Mouse (Mus musculus): Measurements from ENCODE around the gene Phf21b. TPM values are rescaled to one million over a fixed set of nuclear protein-coding genes. Genes with fewer than 3 reads are reported as not detected.
"Not testable (repeated sequence)": the region's sequence is repeated elsewhere in the genome, so short reads cannot be mapped to it uniquely, and the experiment has no call there.

Phf21b gene
- total RNA-seq (2021), result 10 to 100 TPM; 14.2 to 16.9 TPM

DNA sequence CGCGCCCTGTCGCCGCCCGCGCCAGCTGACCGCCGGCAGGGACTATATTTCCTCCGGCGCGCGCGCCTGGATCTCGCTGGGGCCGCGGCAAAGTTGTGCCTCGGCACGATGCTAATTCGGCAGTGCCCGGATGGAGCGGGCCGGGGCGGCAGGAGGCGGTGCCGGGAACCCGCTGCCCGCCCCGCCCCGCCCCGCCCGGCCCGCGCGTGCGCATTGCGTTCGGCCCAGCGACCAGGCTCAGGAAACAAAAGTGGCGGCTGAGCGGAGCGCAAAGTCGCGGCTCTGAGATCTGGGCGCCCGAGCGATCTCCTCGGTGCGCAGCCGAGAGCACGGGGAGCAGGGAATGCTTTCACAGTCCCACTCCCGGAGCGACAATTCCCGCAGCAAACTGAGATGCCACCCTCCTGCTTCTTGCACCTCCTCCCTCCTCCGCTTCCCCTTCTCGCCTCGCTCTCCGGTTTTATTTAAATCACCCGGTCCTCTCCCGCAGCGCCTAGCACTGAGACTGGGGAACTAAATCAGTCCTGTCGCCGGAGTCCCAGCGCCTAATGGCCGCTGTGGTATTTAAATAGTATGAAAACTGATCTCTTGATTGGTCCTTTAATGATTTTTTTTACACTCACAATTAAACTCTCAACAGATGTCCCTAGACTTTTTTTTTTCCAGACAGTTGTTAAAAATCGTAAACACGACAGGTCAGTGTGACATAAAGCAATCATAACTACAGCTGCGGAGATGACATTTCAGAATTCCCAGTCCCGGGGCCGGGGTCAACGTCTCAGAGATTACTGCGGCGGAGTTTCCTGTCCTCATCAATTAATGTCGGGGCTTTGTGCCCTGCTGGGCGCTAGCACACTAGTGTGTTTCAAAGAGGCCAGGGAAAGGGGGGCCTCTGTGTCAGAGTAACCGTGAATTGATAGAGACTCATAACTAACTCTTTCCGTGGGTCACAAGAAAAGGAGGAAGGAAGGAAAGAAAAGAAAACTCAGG is at the start of gene Phf21b:
TSS of gene Phf21b (minus strand) at position 44 of the 990 bp plus-strand sequence.
- intact Hi-C loops (cut with DNase I), result loop anchor here (1.0 to 2.0 kb wide), 2 partner anchors 16 to 67 kb away; partner anchors contain the start of gene Nup50
- peak; percentile 89 to 90 for DNase-seq (ENCODE audit: low spot score in 2 of 2)

DNA sequence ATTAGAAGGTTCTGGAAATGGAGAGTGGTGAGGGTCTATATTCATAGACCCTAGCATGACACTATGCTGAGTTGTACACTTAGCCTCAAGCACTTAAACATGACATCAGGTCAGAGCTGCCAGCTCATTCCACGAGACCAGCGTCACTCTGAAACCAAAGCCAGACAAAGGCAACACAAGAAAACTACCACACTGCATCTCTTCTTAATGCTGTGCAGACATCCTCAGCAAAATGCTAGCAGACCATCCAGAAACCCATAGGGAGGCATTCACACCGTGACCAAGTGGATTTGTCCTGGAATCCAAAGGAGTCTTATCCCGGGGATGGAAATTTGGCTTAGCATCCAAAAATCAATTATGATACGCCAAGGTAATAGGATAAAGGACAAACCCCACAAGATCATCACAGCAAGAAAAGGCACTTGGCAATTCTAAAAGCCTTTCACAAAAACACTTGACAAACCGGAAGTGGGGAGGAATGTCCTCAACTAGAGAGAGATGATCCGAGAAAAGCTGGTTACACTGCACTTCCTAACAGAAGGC is 48.1 kb upstream of the Phf21b start:
- DNase-seq (ENCODE audit: low spot score in 2 of 2), result no peak
- intact Hi-C loops (cut with DNase I), result no loop called here

DNA sequence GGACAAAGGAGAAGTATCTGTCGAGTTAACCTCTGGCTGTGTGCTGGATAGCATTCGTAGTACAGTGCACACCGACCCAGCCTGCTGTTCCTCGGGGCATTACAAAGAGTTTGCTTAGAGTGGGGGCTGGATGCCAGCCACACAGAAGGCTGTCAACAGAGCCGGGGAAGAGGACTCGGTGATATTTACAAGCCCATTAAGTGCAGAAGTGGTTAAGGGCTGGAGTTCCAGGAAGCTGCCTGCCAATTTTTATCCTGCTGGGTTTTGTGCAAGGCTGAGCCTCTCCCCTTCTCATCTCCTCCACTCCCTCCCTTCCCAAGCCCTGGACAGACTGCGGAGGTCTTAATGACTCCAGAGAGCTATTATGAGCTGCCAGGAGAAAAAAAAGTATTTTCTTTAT is 42.2 kb upstream of the Phf21b start:
- intact Hi-C loops (cut with DNase I), result loop anchor here (10.0 kb wide), 1 partner anchor 223 kb away; no protein-coding TSS in a partner anchor
- no peak for DNase-seq (ENCODE audit: low spot score in 2 of 2)

DNA sequence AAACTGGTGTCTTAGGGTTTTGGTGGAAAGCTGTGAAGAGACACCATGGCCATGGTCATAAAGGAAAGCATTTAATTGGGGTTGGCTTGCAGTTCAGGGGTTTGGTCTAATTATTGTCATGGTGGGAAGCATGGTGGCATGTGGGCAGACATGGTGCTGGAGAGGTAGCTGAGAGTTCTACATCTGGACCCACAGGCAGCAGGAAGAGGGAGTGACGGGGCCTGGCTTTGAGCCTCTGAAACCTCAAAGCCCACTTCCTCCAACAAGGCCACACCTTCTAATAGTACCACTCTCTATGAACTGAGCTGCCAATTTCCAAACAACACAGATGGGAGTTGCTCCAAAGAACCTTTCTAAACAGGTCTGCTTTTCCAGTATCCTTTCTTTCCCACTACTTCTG is 40.8 kb upstream of the Phf21b start:
- no peak for DNase-seq (ENCODE audit: low spot score in 2 of 2)
- intact Hi-C loops (cut with DNase I), result loop anchor here (10.0 kb wide), 1 partner anchor 222 kb away; no protein-coding TSS in a partner anchor

DNA sequence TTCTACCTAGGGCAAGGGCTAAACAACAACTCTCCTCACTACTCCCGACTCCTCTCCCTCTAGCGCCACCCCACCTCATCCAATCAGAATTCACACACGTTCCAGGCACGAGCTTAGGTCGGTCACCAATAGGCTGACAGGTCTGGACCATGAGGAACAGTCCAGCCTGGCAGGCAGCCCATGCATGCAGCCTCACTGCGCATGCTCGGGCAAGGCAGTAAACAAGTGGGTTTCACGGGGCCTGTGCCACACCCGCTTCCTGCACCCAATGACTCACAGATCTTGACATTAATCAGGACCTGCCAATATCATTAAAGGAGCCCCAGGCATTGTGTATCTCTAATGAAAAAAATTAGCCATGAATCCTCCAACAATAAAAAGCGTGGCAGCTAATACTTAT is 40.4 kb upstream of the Phf21b start:
- DNase-seq (ENCODE audit: low spot score in 2 of 2), result not testable (repeated sequence)
- intact Hi-C loops (cut with DNase I), result loop anchor here (10.0 kb wide), 1 partner anchor 221 kb away; no protein-coding TSS in a partner anchor

DNA sequence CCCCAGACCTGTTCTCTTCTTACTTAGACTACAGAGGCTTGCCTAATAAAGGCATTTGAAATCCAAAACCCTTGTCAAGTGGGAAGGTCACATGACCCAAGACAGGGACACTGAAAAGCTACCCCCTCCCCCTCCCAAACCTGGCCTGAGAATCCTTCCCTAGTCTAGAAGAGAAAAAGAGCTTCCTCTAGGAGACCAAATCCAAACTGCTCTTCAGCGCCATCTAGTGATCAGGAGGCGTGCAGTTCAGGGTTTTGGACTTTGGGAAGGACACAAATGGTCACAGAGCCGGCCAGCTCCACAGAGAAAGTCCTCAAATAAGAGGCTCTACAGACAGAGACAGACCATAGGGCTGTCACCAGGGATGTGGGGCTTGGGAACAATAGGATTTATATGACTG is 35.8 kb upstream of the Phf21b start:
- intact Hi-C loops (cut with DNase I), result loop anchor here (2.0 to 10.0 kb wide), 3 partner anchors 89 to 217 kb away; no protein-coding TSS in a partner anchor
- DNase-seq (ENCODE audit: low spot score in 2 of 2), result peak; percentile 78

DNA sequence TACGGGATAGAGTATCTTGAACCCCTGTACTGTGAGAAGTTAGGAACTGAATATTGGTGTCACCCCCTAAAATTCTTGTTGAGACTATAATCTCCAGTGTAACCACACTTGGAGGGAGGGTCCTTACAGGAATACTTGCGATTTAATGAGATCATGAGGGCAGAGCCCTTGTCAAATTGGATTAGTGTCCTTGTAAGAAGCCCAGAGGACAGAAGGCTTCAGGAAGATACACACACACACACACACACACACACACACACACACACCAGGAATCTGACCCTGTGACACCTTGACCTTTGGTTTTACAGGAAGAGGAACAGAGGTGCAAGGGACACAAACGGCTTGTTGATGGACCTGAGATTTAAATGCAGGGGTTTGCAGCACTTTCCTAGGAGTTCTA is 35.4 kb upstream of the Phf21b start:
- DNase-seq (ENCODE audit: low spot score in 2 of 2), result no peak
- intact Hi-C loops (cut with DNase I), result loop anchor here (5.0 to 10.0 kb wide), 2 partner anchors 134 to 216 kb away; no protein-coding TSS in a partner anchor

DNA sequence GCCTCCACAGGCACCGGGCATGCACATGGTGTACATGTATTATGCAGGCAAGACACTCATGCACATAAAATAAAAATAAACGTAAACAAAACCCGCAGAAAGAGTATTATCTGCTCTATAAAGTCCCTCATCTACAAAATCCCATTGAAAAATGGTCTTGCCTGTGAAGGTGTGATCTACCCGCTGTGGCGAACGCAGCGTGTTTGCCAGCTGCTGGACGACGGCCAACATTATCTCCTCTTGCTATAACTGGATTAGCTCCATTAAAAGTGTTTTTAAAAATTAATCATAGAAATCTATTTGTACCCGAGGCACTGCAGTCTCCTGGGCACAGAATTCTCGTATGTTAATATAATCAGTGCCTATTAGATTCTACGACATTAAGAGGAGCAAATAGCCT is 32.2 kb upstream of the Phf21b start:
- intact Hi-C loops (cut with DNase I), result no loop called here
- DNase-seq (ENCODE audit: low spot score in 2 of 2), result no peak

DNA sequence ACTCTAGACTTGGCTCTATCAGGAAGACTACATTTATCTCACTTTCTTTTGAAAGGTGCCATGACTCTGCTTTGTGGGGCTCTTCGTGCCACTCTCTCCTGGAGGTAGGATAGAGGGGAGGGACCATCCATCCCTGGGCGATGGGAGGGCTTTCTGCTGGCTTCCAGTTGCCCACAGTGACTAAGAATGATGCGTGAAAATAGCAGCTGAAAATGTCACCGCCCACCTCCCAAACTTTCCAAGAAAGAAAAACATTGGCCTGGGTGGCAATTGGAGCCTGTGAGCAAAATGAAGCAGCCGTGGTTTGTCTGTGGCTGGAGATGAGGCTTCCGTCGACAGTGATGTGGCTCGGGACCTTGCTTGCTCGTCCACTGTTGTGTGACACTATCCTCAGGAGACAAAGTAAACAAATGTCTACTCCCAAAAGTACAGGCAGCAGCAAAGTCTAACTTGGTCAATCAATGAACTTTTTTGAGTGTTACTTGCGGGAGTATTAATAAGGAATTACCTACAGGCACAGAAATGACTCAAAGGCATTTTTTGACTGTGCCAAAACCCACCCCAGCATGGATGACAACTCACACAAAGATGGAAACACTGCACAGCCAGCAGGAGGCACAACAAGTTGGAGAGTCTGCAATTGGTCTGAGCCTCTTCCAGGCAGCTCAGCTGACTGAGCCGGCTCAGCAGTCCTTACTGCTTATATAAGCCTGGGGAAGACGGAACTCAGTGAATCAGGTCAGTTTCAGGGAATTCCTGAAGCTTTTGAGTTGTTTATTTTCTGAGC is 21.4 kb upstream of the Phf21b start:
- intact Hi-C loops (cut with DNase I), result no loop called here
- DNase-seq (ENCODE audit: low spot score in 2 of 2), result peak; percentile 50 to 95

DNA sequence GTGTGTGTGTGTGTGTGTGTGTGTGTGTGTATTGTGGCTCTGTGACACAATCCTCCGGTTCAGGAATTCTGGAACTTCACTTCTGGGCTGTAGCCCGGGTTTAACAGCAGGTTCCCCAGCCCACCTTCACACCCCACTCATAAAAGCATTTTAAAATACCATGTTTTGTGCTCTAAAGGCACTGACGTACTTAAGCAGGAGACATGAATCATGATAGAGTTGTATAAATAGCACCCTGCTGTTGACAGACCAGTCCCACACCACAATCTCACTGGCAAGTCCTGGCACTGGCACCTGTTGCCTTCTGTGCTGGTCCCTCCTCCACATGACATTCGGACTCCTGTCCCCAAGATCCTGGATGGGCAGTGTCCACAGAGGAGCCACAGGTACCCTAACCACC is 18.0 kb upstream of the Phf21b start:
- peak; percentile 36 to 93 for DNase-seq (ENCODE audit: low spot score in 2 of 2)
- intact Hi-C loops (cut with DNase I), result loop anchor here (2.0 to 5.0 kb wide), 3 partner anchors 17 to 123 kb away; partner anchors contain the start of genes Gm29666, Nup50 and Phf21b

DNA sequence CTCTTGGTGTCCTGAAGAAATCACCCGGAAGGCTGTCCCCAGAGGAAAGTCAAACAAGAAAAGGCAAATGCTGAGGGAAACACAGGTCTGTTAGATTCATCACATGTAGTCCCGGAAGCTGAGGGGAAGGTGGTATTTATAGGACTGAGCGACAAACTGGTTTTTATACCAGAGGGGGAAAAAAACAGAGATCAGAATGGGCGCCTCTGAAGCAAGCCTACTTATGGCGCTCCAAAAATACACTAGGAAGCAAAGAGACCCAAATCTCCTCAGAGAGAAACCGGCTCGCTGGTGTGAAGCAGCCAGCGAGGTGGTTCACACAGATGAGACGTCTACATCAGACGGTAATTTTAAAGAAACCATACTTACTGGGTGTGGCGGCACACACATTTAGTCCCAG is 17.2 kb upstream of the Phf21b start:
- DNase-seq (ENCODE audit: low spot score in 2 of 2), result peak; percentile 28 to 87
- intact Hi-C loops (cut with DNase I), result loop anchor here (2.0 to 5.0 kb wide), 3 partner anchors 16 to 124 kb away; partner anchors contain the start of genes Gm29666, Nup50 and Phf21b

DNA sequence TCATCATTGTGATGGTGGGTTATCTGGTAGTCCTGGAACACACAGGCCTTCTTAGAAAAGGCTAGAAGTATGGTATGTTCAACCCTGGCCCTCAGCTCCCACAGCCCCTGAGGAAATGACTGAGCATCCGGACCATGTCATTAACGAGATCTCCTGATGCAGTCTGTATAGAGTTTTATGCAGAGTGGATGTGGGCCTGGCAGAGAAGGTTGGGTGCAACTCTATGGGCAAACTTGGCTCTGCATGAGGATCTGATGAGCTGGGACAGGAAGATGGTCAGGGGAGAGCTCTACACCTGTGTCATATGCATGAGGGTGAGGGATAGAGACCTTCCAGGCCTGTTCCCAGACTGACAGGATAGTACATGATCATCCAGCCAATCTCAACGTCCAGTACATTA is 16.0 kb upstream of the Phf21b start:
- intact Hi-C loops (cut with DNase I), result loop anchor here (2.0 to 5.0 kb wide), 3 partner anchors 15 to 125 kb away; partner anchors contain the start of genes Gm29666, Nup50 and Phf21b
- DNase-seq (ENCODE audit: low spot score in 2 of 2), result no peak

DNA sequence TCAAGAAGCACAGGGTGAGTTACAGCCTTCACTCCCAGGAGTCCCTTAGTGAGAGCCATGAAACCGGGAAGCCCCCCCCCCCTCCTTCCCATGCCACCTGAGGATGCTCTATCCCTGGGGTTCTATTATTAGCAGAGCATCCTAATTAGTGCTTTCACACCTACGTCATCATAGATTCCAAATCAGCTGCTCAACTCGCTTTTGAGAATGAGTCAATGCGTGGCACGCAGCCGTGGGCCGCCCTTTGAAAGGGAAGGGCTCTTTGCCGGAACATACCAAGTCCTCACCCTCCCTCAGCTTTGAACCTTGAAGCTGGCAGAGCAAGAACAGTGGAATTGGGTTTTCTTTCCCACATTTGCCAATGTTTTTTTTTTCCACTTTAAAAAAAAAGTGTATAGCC is 6.1 kb upstream of the Phf21b start:
- DNase-seq (ENCODE audit: low spot score in 2 of 2), result peak; percentile 19 to 73
- intact Hi-C loops (cut with DNase I), result no loop called here

DNA sequence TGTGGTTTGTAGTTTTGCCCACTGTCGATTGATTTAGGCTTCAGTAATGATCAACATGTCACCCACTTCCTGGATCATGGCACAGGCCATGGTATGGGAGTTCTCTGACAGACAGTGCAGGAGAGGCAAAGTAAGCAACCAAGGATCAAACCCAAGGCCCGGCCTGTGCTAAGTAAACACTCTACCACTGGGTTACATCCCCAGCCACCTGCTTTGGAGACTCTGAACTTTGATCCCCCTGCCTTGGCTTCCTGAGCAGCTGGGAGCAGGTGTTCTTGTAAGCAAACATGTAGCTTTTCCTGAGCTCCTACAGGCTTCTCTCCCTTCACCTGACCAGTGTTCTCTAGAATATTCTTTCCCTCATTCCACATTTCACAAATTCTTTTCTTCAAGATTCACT is 1.8 kb upstream of the Phf21b start:
- intact Hi-C loops (cut with DNase I), result loop anchor here (2.0 kb wide), 1 partner anchor 15 kb away; no protein-coding TSS in a partner anchor
- DNase-seq (ENCODE audit: low spot score in 2 of 2), result no peak

DNA sequence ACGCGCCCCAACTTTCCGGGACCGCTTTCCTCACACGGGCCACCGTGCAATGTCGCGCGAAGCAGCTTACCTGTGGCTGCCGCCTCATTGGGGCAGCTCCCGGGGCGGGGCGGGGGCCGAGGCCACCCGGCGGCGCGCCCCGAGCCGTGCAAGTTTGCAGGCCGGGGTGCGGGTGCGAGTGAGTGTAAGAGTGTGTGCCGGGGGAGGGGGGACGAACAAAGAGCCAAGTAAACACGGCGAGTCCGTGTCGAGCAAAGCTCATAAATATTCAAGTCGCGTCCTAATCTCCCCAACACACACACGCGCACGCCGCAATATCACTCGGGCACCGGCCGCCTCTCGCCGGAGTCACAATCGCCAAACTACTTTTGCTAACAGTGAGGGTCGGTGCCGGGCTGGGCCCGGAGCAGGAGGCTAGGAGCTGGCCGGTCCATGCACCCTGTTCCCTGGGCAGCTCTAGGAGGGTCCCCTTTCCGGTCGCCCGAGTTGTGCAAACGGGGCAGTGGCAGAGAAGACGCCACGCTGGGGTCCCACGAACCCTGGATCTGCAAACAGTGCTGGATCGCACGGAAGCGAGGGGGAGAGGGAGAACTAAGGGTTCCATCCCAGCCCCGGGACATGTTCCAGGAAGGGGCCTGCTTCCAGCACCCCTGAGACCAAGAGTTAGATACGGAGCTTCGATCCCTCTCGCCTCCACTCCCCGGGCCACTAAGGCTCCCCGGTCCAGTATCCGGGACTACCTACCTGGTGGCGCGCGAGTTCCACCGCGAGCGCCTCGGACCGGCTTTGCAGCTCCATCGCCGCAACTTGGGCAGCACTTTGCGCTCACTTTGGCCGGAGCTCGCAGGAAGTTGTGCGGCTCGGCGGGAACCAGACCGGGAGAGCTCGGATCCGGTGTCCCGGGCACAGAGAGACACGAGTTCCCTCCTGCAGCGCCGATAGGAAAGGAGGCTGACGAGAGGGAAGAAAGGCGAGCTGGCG is 638 bp downstream of the Phf21b start:
- DNase-seq (ENCODE audit: low spot score in 2 of 2), result peak; percentile 29 to 56
- intact Hi-C loops (cut with DNase I), result loop anchor here (5.0 kb wide), 1 partner anchor 53 kb away; no protein-coding TSS in a partner anchor

DNA sequence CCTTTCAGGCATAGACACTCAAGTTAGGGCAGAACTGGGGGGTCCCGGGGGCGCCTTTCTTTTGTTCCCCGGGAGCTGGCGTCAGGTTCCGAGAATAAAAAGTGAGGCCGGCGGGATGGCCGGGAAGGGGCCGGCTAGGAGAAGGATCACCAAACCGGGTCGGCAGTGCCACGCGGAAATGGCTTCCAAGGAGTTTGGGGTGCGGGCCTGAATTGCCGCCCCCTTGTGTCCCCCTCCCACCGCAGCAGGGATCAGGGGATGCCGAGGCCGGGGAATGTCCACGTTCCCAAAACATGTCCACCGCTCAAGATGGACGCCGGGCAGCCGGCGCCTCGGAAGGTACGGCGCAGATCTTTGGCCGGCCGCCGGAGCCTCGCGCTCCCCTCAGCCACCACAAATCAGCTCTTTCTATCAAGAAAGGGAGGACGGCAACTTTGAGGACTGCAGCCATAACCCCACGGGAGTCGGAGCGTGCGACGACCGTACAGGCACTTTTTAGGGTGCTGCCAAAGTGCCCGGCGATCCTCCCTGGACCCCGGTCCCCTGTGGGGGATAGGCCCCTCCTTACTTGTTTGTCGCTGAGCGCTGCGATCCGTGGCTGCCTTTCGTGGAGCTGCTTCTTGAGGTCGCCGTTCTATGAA is 1.6 kb downstream of the Phf21b start:
- DNase-seq (ENCODE audit: low spot score in 2 of 2), result peak; percentile 24 to 39
- intact Hi-C loops (cut with DNase I), result loop anchor here (5.0 kb wide), 1 partner anchor 52 kb away; no protein-coding TSS in a partner anchor

DNA sequence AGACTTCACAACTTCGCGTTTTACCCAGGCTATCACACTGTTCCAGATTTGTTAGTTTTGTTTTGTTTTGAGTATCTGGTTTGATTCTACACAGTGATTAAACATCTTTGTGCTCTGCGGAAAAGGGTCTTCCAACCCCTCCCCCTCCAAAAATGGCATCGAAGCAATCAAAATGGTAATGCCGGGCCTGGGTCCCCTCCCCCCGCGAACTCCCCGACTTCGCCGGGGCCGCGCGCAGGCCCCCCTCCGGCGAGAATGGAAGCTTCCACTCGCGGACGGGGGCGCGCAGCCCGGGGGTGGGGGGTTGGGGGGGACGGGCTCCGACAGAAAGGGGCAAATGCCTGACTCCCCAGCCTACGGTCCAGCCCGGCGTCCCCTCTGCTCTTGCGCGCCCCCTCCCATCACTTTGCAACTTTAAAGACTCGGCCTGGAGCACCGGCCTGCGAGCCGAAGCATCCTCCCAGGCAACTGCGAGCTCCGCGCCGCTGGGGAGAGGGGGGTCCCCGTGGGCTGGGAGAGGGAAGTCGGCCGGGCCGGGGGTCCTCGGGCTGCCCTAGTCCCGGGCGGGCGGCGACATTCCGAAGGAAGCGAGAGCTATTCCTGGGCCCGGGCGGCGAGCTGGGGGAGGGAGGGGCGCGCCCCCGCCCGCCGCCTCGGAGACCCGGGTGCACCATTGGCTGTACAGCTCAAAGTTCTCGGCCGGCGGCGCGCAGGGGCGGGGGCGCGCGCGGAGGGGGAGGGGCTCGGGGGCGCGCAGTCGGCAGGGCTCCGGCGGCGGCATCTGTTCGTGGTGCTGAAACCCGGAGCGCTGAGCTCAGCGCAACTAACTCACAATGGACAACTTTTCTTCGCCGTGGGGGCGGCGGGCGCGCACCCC is 2.4 kb downstream of the Phf21b start:
- DNase-seq (ENCODE audit: low spot score in 2 of 2), result peak; percentile 68 to 73
- intact Hi-C loops (cut with DNase I), result loop anchor here (5.0 kb wide), 1 partner anchor 51 kb away; no protein-coding TSS in a partner anchor
